Mouse (Mus musculus) hindbrain, embryonic 11.5 days (tissue): Measurements from ENCODE around the gene Insc. TPM values are rescaled to one million over a fixed set of nuclear protein-coding genes. Genes with fewer than 3 reads are reported as not detected.

Experiments
- ATAC-seq: fragments of 200-750 bp; cut with Nextera tagmentation; 2 replicates; pipeline ENCODE4 v1.8.0; 2017; ENCODE audit warnings: mild to moderate bottlenecking, moderate TSS enrichment, moderate library complexity; ENCODE audit not compliant: low FRiP score
- DNase-seq: peaks from one replicate; pipeline ENCODE4 v3.0.0-alpha.2; 2015; ENCODE audit warnings: low spot score
- H3K27ac ChIP-seq: fragments of 300-500 bp; sonication (generic); 2 replicates; pipeline ENCODE4 v1.5.1; 2014; ENCODE audit warnings: mild to moderate bottlenecking, low read depth, low read length
- H3K27me3 ChIP-seq: fragments of 300-500 bp; sonication (generic); 2 replicates; pipeline ENCODE4 v1.6.1; 2014; ENCODE audit warnings: mild to moderate bottlenecking, low read length, moderate library complexity, mixed read lengths; ENCODE audit not compliant: control insufficient read depth, insufficient read depth
- H3K36me3 ChIP-seq: fragments of 300-500 bp; sonication (generic); 2 replicates; pipeline ENCODE4 v1.6.1; 2014; ENCODE audit warnings: mild to moderate bottlenecking, low read length, moderate library complexity, mixed read lengths; ENCODE audit not compliant: control insufficient read depth, insufficient read depth
- H3K4me1 ChIP-seq: fragments of 300-500 bp; sonication (generic); replicated peaks from 2 replicates; pipeline ENCODE4 v1.6.1; 2014; ENCODE audit warnings: low read length, mixed read lengths; ENCODE audit not compliant: control insufficient read depth, insufficient read depth
- H3K4me2 ChIP-seq: fragments of 300-500 bp; sonication (generic); replicated peaks from 2 replicates; pipeline ENCODE4 v1.6.1; 2014; ENCODE audit warnings: mild to moderate bottlenecking, low read depth, low read length
- H3K4me3 ChIP-seq: fragments of 300-500 bp; sonication (generic); 2 replicates; pipeline ENCODE4 v1.5.1; 2014; ENCODE audit warnings: low read depth, low read length
- H3K9ac ChIP-seq: fragments of 300-500 bp; sonication (generic); 2 replicates; pipeline ENCODE4 v1.6.1; 2014; ENCODE audit warnings: low read depth, low read length
- H3K9me3 ChIP-seq: fragments of 300-500 bp; sonication (generic); 2 replicates; pipeline ENCODE4 v1.6.1; 2016; ENCODE audit warnings: low read length; ENCODE audit not compliant: control insufficient read depth
- WGBS: fragments of 180-500 bp; shearing (Covaris S2); extraction: QIAGEN DNeasy Blood & Tissue Kit; methylation state at CpG from one replicate; pipeline ENCODE4 v1.1.7; 2014; 5-methylcytosine and 5-hydroxymethylcytosine counted together
- polyA plus RNA-seq: library from polyadenylated mRNA; unstranded; fragments of >200 nt; fragmentation: Nextera tagmentation; extraction: Ambion mirVana; gene quantifications from 2 replicates; pipeline ENCODE4 v1.2.1, GENCODE M21; 2014

Insc gene
- polyA plus RNA-seq, 1 experiment from 2014 or later, result 7.5 TPM

DNA sequence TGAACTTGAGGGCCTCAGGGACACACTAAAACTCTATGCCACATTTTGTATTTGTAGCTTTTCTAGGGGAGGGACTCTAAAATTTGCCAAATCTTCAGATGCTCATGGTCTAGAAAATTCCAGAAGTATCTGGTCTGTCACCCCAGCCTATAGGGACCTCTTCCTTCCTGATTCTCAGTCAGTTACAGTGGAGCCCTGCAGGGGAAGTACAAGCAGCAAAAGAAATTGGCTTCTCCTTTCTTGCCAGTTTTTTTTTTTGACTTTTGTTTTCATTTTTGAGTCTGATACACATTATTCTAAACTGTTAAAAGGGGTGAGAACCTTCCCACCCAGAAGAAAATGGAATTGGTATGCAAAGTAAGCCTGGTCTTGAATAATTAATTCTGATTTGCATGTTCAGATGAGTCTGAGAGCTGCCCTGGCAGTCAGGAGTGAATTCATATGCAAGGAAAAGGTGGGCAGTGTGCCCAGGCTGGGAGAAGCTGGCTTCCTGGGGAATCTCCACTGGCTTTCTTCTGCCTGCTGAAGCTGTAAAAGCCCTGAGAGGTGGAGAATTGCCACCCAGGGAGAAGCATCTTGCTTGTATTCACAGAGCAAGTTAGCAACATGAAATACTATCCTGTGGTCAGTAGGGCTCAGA, 149.2 kb downstream of the Insc start:
- no peaks in the 10 kb centered on the region for H3K4me1 ChIP-seq
- no peaks in the 10 kb centered on the region for H3K27me3 ChIP-seq
- no peak overlapping the region for H3K4me3 ChIP-seq
- H3K9ac ChIP-seq, result no peak overlapping the region
- no peaks in the 10 kb centered on the region for H3K9me3 ChIP-seq
- H3K27ac ChIP-seq, result no peak overlapping the region
- DNase-seq, result no peak
- H3K36me3 ChIP-seq, result no peaks in the 10 kb centered on the region
- no peak overlapping the region for H3K4me2 ChIP-seq
- ATAC-seq, result no peak

DNA sequence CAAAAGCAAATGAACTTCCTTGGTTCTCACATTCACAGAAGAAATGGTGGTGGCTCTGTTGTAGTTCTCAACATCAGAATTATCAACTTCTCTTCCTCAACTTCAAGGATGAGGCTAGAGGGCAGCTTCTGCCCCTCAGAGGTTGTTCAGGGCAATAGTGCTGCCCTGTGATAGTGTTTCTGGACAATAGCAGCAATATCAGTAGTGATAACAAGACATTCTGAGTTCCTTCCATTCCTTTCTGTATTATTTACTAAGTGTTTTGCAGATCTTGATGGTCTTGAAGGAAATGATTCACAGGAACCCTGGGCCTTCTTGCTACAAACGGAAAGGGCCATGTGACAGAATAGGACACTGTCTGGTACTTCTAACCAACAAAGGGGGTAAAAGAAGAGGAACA, 150.4 kb downstream of the Insc start:
- Histone ChIP-seq H3K27me3 (no peaks in the 10 kb centered on the region), H3K27ac (no peak overlapping the region), H3K36me3 (no peaks in the 10 kb centered on the region), H3K4me1 (no peaks in the 10 kb centered on the region), H3K9ac (no peak overlapping the region), H3K9me3 (no peaks in the 10 kb centered on the region), H3K4me2 (no peak overlapping the region), H3K4me3 (no peak overlapping the region)
- no peak for ATAC-seq
- no peak for DNase-seq
- 88% methylated on average over 1 of the region's 1 CpGs for WGBS

GRCm38 (mm10) chr7:114896966-114897697, 153.6 kb downstream of the Insc start:
- Histone ChIP-seq H3K9ac (no peak overlapping the region), H3K4me2 (no peak overlapping the region), H3K4me1 (no peaks in the 10 kb centered on the region), H3K36me3 (no peaks in the 10 kb centered on the region), H3K9me3 (no peaks in the 10 kb centered on the region), H3K4me3 (no peak overlapping the region), H3K27me3 (no peaks in the 10 kb centered on the region), H3K27ac (no peak overlapping the region)
- WGBS, result 78% methylated on average over 15 of the region's 15 CpGs
- no peak for DNase-seq
- ATAC-seq, result no peak

Other genes starting within 250 kb of the Insc start
- gene Cyp2r1, start 180.7 kb upstream of the Insc start, polyA plus RNA-seq, result 0.91 and 2.4 TPM in 2 replicates
- 9.7 and 10.8 TPM in 2 replicates for gene Calca, start 107.3 kb upstream of the Insc start, polyA plus RNA-seq
- not detected in 2 replicates for gene Calcb, start 25.1 kb upstream of the Insc start, polyA plus RNA-seq